Mouse (Mus musculus) hindbrain, postnatal 0 days (tissue): ENCODE results near the gene C130060K24Rik. TPM values are rescaled to one million over a fixed set of nuclear protein-coding genes. Genes with fewer than 3 reads are reported as not detected.

Source experiments
- ATAC-seq: fragments of 200-750 bp; cut with Nextera tagmentation; 2 replicates; pipeline ENCODE4 v1.8.0; 2017; ENCODE audit warnings: mild to moderate bottlenecking, moderate TSS enrichment, moderate library complexity
- DNase-seq: peaks from one replicate; pipeline ENCODE4 v3.0.0-alpha.2; 2015; ENCODE audit warnings: low spot score
- H3K27ac ChIP-seq: fragments of 300-500 bp; sonication (generic); 2 replicates; pipeline ENCODE4 v1.5.1; 2014; ENCODE audit warnings: mild to moderate bottlenecking
- H3K27me3 ChIP-seq: fragments of 300-500 bp; sonication (generic); 2 replicates; pipeline ENCODE4 v1.6.1; 2014; ENCODE audit warnings: low read length, mixed read lengths; ENCODE audit not compliant: insufficient read depth
- H3K36me3 ChIP-seq: fragments of 300-500 bp; sonication (generic); 2 replicates; pipeline ENCODE4 v1.6.1; 2014; ENCODE audit warnings: low read length, mixed read lengths; ENCODE audit not compliant: insufficient read depth
- H3K4me1 ChIP-seq: fragments of 300-500 bp; sonication (generic); 2 replicates; pipeline ENCODE4 v1.6.1; 2014; ENCODE audit warnings: antibody characterized with exemption, low read length, mixed read lengths; ENCODE audit not compliant: insufficient read depth
- H3K4me2 ChIP-seq: fragments of 300-500 bp; sonication (generic); 2 replicates; pipeline ENCODE4 v1.6.1; 2014; ENCODE audit warnings: low read depth, mild to moderate bottlenecking, low read length, moderate library complexity, mixed read lengths
- H3K4me3 ChIP-seq: fragments of 300-500 bp; sonication (generic); 2 replicates; pipeline ENCODE4 v1.5.1; 2014; ENCODE audit warnings: low read length
- H3K9ac ChIP-seq: fragments of 300-500 bp; sonication (generic); replicated peaks from 2 replicates; pipeline ENCODE4 v1.6.1; 2014; ENCODE audit warnings: mild to moderate bottlenecking, low read length, moderate library complexity, mixed read lengths
- H3K9me3 ChIP-seq: fragments of 300-500 bp; sonication (generic); 2 replicates; pipeline ENCODE4 v1.6.1; 2016; ENCODE audit warnings: low read length, mixed read lengths
- CTCF ChIP-seq: IDR thresholded peaks from 2 replicates; pipeline ENCODE4 v1.5.1; 2016; ENCODE audit warnings: antibody characterized with exemption, control low read depth, low read depth
- polyA plus RNA-seq: library from polyadenylated mRNA; unstranded; fragments of >200 nt; fragmentation: Nextera tagmentation; extraction: Ambion mirVana; gene quantifications from 2 replicates; pipeline ENCODE4 v1.2.1, GENCODE M21; 2015
- total RNA-seq: library from RNA; depleted of rRNA; stranded (reverse); fragments of >200 nt; gene quantifications from 2 replicates; pipeline ENCODE4 v1.2.3, GENCODE M21; 2014; rRNA removed

Gene C130060K24Rik
- total and polyA plus RNA-seq, 2 experiments from 2014 or later, result 2.0 to 4.4 TPM

DNA sequence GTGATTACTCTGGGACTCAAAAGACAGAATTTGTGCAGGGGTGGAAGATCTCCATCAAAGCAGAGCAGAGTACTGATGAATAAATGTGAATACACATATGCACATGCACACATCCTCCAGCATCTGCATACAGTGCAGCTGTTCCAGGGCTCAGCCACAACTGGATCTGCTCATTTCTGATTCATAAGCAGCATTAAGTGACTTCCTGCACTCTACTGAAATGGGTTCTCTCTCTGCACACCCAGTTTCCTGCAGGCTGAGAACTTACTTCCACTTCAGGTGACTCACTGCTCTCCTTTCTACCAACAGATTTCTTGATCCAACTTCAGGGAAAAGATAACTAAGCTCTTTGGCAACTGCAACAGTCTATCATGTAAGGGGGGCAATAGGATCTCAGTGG, 117.9 kb downstream of the C130060K24Rik start:
- DNase-seq (no peak), ATAC-seq (no peak)
- no peak overlapping the region for H3K9ac ChIP-seq
- H3K4me1 ChIP-seq, result no peaks in the 10 kb centered on the region
- H3K27me3 ChIP-seq, result no peaks in the 10 kb centered on the region
- no peak overlapping the region for H3K4me3 ChIP-seq
- TF ChIP-seq CTCF, result no peak
- H3K9me3 ChIP-seq, result no peaks in the 10 kb centered on the region
- H3K27ac ChIP-seq, result no peak overlapping the region
- H3K36me3 ChIP-seq, result no peaks in the 10 kb centered on the region
- no peak overlapping the region for H3K4me2 ChIP-seq

Other genes with a start within 250 kb of the C130060K24Rik start
- 1.9 and 2.7 TPM in 2 replicates for gene Hpgds, start 236.2 kb upstream of the C130060K24Rik start, total RNA-seq
- 4.3 and 5.3 TPM in 2 replicates for gene Hpgds, start 236.2 kb upstream of the C130060K24Rik start, polyA plus RNA-seq
- gene Tnip3, start 144.2 kb downstream of the C130060K24Rik start, total RNA-seq, result not detected in 2 replicates
- not detected in 2 replicates for gene Tnip3, start 144.2 kb downstream of the C130060K24Rik start, polyA plus RNA-seq